Mouse (Mus musculus): ENCODE measurements around the gene Ppp2r3a.

The Ppp2r3a gene

DNA sequence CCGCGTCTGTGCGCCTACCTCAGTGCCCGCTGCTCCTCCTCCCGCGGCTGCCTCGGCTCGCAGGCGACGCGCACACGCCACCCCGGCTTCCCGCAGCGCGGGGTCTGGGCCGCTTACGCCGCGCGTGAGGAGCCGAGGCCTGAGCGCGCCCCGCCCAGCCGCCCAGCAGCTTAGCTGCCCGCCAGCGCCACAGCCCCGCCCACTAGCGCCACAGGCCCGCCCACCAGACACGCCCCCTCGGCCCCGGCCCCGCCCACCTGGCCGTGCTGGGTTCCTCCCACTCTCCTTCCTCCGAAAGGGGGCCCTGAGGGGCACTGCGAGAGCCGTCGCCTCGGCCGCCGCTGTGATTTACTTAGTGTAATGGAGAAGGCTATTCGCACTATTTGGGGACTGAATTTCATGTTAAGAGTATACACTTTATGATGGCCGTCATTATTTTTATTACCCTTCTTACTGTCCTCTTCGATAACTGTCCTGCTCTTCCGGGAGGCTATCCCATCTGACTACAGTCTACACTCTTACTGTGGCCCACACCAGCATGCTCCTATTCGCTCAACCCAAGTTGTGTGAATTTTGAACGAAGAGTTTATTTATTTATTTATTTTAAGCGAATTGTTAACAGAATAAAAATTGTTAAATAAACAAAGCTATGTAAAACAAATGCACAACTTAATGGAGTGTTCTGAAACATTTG is at the start of gene Ppp2r3a:
TSS of gene Ppp2r3a (minus strand) at position 152 of the 694 bp plus-strand sequence.
- DNase-seq (ENCODE audit: low spot score): peak; percentile 90

GRCm38 (mm10) chr9:101300441-101300935 is 48.9 kb upstream of the Ppp2r3a start:
- no peak for DNase-seq (ENCODE audit: low spot score)

DNA sequence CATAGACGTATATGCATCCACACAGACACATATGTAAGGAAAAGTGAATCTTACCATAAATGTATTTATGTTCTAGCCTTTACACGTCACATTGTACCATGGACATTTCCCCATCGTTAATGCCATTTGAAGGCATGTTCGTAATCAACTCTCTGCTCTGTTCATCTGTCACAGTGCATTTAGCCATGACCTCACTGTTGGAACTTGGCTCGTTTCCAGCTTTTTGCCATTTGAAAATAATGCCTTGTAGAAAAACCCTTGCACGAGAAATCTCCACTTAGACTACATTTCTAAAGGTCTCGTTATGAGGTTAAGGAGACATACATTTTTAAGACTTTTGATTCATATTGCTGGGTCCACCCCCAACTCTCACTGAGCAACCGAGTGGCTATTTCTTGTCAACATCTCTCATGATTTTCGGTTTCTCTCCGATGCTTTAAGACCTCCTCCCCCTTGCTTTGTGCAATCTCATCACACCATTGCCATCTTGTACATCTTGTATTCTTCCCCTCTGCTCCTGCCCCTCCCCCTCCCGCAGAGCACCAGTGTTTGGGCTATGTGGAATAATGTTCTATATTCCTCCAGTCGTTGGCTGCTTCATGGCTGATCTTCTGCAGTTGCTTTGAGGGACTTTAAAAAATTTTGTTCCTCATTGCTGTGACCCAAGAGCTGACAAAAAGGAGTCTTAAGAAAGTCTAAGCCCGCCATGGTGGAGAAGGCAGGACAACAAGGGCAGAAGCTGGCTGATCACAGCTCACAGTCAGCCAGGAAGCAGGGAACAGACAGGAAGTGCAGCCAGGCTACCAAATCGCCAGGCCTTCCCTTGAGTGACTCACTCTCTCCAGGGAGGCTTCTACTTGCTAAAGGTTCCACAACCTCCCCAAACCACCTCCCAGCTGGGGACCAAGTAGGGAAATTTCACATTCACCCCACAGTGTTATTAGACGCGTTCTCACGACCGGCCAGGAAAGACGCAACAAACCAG is 40.4 kb upstream of the Ppp2r3a start:
- peak; percentile 28 for DNase-seq (ENCODE audit: low spot score)

DNA sequence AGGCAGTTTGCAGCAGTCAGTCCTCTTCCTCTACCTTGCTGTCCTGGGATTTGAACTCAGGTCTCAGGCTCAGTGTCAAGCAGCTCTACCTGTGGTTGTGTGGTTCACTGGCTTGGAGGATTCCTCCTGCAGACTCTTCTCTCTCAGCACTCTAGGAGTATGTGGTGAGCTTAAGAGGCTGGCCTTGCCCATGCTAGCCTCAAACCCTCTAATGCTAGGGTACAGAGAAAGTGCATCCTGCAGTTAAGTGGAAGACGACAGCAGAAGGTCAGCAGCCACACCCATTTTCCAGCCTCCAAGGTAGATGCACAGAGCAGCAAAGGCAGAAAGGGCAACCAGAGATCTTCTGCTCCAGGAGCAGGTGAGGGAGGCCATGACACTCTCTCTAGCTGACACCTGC is 39.3 kb upstream of the Ppp2r3a start:
- DNase-seq (ENCODE audit: low spot score): no peak

- no peak for DNase-seq (ENCODE audit: low spot score)
Measured at GRCm38 (mm10) chr9:101289750-101290149, 38.2 kb upstream of the Ppp2r3a start.

DNA sequence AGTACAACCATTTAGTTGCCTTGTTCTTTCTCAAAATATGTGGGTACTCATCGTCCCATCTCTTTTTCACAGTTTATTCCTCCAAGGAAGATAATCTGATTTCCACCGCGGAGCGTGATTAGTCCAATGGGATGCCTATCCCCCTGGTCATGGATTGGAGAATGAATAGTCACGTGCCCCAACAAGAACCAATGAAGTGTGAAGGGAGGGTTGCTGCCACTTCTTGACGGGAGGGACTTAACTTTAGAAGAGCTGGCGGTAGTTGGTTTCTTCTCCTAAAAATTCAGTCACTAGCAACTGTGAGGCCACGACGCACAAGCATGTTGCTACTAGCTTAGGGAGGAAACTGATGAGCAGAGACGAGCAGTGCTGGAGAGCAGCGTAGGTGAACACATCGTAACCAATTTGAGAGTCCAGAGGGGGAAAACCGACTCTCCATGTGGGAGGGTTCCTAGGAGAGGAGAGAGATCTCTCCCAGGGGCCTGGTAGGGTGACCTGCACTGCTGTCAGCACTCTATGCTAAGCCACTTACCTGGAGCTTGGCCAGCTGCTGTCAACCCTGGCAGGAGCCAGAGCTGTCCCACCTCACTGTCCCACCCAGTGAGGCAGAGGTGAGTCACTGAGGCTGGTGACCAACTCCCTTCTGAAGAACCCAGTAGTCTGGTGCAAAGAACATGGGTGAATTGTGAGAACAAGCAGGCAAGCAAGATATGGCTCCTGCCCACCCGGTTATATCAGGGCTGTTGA is 37.5 kb upstream of the Ppp2r3a start:
- DNase-seq (ENCODE audit: low spot score): no peak

GRCm38 (mm10) chr9:101286766-101287165 is 35.2 kb upstream of the Ppp2r3a start:
- DNase-seq (ENCODE audit: low spot score): no peak

DNA sequence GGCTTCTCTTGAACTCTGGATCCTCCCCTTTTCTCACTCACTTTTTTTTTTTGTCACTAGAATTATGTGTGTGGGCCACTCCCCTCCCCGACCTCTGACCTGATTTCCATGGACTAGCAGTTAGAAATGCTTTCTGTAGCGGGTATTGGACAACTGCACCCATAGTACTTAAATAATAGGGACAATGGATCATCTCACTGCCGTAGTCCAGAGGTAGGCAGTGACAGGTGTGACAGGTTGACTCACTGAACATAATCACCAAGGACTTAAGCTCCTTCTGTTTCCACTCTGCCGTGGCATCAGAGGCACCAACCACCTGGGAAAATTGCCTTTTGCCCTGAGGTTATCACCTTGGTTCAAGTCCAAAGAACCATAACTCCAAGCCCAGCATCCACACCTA is 32.5 kb upstream of the Ppp2r3a start:
- no peak for DNase-seq (ENCODE audit: low spot score)

GRCm38 (mm10) chr9:101282651-101283050 is 31.1 kb upstream of the Ppp2r3a start:
- peak; percentile 40 for DNase-seq (ENCODE audit: low spot score)

DNA sequence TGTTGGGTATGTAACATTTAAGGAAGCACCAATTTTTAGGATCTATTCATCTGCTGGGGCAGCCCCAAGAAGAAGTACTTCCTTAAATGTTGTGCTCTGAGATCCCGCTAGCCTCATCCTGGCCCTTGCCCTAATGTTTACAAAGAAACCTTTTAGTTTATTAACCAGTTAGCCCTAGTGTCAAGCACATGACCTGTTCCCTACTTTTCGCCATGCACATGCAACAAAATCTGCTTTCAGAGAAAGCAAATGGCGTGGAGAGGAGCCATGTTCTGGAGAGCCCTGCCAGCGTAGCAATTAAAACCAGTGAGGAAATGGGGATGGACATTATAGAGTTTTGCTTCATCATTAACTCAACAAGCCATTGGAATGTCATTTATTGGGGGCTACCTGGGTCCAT is 30.3 kb upstream of the Ppp2r3a start:
- peak; percentile 33 for DNase-seq (ENCODE audit: low spot score)

- DNase-seq (ENCODE audit: low spot score): no peak
Measured at GRCm38 (mm10) chr9:101281326-101281725, 29.7 kb upstream of the Ppp2r3a start.

- DNase-seq (ENCODE audit: low spot score): no peak
Measured at GRCm38 (mm10) chr9:101280867-101281266, 29.3 kb upstream of the Ppp2r3a start.

GRCm38 (mm10) chr9:101280211-101280610 is 28.6 kb upstream of the Ppp2r3a start:
- no peak for DNase-seq (ENCODE audit: low spot score)

GRCm38 (mm10) chr9:101272715-101273114 is 21.1 kb upstream of the Ppp2r3a start:
- DNase-seq (ENCODE audit: low spot score): no peak

DNA sequence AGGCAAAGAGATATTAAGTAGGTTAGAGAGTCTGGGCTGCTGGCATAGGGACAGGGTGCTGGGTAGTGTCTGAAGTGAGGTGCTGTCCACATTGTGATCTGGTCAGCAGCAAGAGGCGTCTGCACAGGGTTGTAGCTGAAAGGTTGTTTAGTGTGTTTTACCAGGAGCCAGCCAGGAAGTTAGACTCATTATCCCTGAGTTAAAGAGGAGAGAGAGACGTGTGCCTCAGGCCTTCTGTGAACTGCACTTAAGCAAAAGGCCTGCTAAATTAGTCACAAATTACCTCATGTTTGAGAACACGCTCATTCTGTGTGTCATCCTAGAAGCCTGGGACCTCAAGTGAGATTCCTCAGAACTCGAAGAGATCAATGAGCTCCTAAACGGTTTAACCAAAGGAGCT is 18.4 kb upstream of the Ppp2r3a start:
- no peak for DNase-seq (ENCODE audit: low spot score)

DNA sequence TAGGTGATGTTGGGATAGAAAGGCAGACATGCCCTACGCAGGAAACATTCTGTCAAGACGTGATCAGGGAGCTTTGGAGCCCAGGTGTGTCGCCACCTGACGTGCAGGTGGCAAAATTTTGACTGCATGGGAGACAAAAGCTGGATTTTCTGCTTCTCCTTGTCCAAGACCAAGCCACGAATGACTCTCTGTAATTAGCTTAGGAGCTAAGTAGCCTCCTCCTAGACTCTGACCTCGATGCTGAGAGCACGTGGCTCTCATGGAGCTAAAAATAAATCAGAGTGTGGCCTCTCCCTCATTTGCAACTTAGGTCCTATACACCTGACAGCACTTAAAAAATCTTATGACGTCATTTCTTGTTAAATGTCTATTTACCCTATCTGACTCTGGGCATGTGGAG is 14.4 kb upstream of the Ppp2r3a start:
- DNase-seq (ENCODE audit: low spot score): no peak

GRCm38 (mm10) chr9:101265546-101265945 is 14.0 kb upstream of the Ppp2r3a start:
- peak; percentile 52 for DNase-seq (ENCODE audit: low spot score)

- no peak for DNase-seq (ENCODE audit: low spot score)
Measured at GRCm38 (mm10) chr9:101262815-101263214, 11.2 kb upstream of the Ppp2r3a start.

DNA sequence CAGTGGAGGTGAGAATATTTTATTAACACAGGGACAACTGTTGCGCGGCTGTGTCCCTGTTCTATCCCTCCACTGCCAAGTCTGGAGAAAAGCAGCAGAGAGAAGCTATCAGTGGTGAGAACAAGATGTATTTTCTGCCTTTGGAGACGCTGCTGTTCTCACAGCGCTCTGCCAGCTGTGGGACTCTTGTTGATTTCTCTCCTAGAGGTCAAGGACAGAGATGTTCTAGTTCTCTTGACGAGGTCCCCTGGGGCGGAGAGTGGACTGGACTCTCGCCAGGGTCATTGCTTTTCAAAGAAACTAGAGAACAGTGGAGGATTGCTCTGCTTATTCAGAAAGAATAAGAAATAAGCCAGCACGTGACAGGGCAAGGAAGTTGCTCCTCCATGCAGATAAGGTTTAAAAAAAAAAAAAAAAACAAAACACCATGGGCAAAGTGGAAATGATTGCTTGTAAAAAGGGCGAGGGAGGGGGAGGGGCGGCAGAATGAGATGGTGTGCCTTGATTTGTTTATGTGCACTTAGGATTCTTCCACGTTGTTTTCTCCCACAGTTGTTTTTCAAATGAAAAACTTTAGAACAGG is 10.5 kb upstream of the Ppp2r3a start:
- peak; percentile 78 for DNase-seq (ENCODE audit: low spot score)

GRCm38 (mm10) chr9:101261443-101261842 is 9.8 kb upstream of the Ppp2r3a start:
- peak; percentile 19 for DNase-seq (ENCODE audit: low spot score)

- no peak for DNase-seq (ENCODE audit: low spot score)
Measured at GRCm38 (mm10) chr9:101253136-101253535, 1.5 kb upstream of the Ppp2r3a start.

DNA sequence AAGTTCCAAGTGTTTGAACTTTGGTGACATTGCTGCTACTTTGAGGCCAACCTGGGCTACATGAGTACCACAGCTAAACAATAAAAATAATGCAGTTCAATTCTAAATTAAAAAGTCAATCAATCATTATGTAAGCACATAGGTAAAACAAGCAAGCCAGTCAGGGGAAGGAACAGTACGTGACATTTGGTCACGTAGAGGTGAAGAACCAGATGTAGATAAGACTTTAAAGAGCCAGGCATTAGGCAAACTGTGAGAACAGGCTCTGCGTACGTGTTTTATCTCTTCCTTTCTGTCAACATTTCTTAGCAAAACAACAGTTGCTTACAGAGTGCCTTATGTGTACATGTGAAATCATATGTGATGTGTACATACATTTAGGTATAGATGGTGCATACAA is 946 bp upstream of the Ppp2r3a start:
- DNase-seq (ENCODE audit: low spot score): no peak

All from adipocyte (in vitro differentiated cells).